Mouse (Mus musculus) MEL-GATA-1-ER (cell line): Measurements from ENCODE around the gene Gm5485.
A peak's percentile ranks its signal among the peaks of the same experiment; 100 is the strongest.

Experiments
- DNase-seq: peaks from one replicate; pipeline ENCODE4 v3.0.0-alpha.2; 2012; ENCODE audit warnings: low read depth; ENCODE audit errors: extremely low read depth

Gene Gm5485

DNA sequence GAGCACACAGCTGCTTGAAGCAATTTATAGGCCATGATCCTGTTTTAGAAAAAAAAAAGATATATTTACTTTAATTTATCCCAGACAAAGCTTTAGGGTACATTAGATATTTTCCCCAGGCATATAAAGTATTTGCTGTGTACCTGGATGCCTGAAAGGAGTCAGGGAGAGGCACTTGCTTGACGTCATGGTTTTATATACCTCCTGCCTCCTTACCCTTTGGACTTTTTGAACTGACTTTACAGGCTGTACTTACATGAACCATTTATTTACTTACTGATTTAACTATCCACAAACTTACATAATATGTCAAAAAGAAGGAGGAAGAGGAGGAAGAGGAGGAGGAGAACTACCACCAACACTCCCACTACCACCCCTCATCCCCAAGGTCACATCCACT lies at the start of gene Gm5485:
TSS of gene Gm5485 (minus strand) at position 171 of the 400 bp plus-strand sequence.
- no peak for DNase-seq

DNA sequence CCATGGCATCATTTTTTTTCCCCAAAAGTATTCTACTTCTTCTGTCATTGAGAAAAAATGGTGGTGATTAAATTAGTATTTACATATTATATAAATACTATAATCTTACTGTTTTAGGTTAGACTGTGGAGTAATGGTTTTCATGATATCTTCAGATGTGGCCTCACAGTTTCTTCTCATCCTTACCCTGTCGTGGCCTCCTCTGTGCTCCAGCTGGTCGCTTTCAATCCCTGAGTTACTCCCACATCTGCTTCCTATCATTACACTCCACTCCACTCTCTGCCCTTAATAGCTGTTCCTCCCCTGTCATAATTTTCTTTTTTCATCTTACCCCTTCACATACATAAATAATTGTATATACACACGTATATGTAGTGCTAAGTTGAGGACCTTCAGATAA lies 41.0 kb upstream of the Gm5485 start:
- no peak for DNase-seq

GRCm38 (mm10) chr16:48446161-48446925 lies 34.1 kb upstream of the Gm5485 start:
- no peak for DNase-seq

GRCm38 (mm10) chr16:48444589-48444988 lies 32.4 kb upstream of the Gm5485 start:
- DNase-seq, result no peak

DNA sequence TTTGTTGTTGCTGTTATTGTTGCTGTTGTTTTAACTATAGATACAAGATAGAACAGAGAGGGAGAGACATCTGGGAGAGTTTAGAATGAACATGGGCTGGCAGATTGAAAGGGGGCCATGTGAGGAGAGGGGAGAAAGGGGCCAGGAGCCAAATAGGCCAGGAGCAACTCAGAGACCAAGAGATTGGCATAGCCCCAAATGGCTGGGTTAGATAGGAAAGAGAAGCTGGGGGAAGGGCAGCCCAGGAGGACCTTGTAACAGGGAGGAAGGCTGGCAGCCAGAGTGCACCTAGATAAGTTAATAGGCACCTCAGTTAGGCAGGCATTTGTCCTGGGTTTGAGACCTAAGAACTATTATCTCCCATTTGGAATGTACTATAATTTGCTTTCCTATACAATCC lies 25.3 kb upstream of the Gm5485 start:
- DNase-seq, result no peak

GRCm38 (mm10) chr16:48435454-48435853 lies 23.2 kb upstream of the Gm5485 start:
- DNase-seq, result no peak

GRCm38 (mm10) chr16:48431027-48431426 lies 18.8 kb upstream of the Gm5485 start, which contains the start of gene Morc1:
Morc1 (plus strand) TSS chr16:48431237.
- no peak for DNase-seq

GRCm38 (mm10) chr16:48429427-48429826 lies 17.2 kb upstream of the Gm5485 start:
- no peak for DNase-seq

- DNase-seq, result no peak
These were observed 11.9 kb upstream of the Gm5485 start for GRCm38 (mm10) chr16:48424069-48424468.

- DNase-seq, result no peak
These were observed 10.3 kb upstream of the Gm5485 start for GRCm38 (mm10) chr16:48422501-48422900.

DNA sequence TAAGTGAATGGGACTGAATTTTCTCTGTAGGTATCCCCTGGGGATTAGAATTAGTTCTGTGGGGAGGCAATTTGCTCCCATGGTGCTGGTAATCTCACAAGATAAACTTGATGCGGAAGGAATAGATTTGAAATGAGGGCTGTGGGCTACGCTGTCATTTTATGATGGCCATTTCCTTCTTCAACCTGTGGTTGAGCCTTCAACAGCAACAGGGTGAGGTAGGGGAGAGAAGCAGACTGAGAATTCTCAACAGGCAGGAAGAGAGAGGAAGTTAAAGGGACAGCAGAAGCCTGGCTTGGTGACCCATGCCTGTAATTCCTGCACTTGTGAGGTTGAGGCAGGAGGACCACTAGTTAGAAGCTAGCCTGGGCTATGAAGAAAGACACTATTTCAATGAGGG lies 6.8 kb upstream of the Gm5485 start:
- DNase-seq, result no peak

- DNase-seq, result no peak
These were observed 6.3 kb upstream of the Gm5485 start for GRCm38 (mm10) chr16:48418557-48418956.

- DNase-seq, result no peak
These were observed 2.1 kb downstream of the Gm5485 start for GRCm38 (mm10) chr16:48410125-48410524.

DNA sequence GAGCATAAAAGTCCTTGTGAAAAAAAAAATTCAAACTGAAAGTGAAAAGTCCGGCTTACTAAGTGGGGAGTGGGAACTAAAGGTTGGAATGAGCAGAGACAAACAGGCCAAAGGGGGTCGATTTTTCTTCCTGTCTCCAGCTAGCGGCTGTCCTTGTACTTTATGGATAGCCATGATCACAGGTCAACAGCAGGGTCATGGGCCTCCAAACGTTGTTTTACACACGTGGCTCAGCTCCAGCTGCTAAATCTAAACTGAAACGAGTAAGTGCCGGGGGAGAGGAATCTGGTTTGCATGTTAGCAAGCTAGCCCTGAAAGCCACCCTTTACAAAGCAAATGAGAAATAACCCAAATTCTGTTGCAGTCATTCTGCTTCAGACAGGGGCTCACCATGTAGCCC lies 2.6 kb downstream of the Gm5485 start:
- DNase-seq, result no peak

DNA sequence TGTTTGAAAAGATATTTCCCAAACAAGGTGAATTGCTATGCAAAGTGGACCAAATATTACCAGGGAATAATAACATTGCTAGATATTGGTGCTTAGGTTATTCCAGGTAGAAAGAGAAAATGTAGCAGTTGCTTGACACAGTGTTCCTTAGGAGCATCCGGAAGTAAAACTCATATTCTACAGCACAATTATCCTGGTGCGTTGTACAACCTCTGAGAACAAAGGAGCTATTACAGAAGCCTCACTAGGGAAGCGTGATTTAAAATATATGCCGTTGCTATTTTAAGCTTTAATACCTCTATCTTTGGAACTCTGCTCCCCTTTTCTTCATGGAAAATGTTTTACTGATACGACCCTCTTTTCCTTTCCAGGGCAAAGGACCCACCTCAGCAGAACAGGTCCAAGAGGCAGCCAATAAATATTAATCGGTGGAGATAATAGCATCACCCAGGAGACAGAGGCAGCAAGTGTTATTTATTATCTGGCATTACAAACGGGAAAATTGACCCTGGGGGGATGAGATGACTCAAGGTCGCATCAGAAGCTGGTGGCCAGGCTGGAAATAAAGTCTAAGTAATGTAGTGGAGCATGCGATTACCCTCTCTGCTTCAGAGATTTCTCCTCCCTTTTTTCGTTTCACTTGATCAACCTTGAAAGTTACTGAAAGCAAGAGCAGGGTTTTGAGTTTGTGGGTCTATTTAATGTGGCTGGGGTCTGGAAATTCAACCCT lies 6.4 kb downstream of the Gm5485 start:
- DNase-seq, result no peak

DNA sequence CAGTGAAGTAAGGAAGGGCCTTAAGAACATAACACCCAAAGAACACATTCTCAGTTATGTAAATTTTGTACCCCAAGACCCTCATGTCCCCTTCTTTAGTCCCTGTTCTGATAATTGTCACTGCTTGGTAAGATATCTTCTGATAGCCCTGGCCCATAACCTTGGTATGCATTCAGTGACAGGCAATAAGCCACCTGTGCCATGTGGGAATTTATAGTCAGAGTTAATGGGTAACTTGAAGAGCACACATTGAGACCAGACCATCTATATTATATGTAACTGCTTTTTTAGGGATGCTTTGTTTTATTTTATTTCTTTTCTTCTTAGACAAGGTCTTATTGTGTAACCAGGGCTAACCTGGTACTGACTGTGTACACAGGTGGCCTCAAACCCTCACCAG lies 8.2 kb downstream of the Gm5485 start:
- no peak for DNase-seq

DNA sequence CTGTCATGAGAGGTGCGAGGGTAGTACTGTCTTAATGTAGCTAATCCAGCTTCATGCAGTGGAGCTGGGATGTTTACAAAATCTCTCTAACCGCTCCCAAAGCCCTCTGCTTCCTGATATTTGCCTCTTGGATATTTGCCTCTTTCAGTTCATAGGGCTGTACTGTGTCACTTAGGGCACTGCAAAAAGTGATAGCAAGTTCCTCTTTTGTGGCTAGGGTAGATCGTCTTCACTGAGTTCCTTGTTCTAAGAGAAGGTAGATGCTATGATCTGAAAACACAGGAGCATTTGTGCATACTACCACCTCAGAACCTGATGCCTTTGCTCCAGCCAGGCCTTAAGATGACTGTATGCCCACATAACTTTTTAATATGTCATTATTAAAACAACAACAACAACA lies 8.8 kb downstream of the Gm5485 start:
- peak; percentile 4 for DNase-seq

- no peak for DNase-seq
These were observed 9.3 kb downstream of the Gm5485 start for GRCm38 (mm10) chr16:48402963-48403362.

- no peak for DNase-seq
These were observed 16.9 kb downstream of the Gm5485 start for GRCm38 (mm10) chr16:48395278-48395677.

GRCm38 (mm10) chr16:48386982-48387381 lies 25.2 kb downstream of the Gm5485 start:
- DNase-seq, result no peak

- no peak for DNase-seq
These were observed 28.5 kb downstream of the Gm5485 start for GRCm38 (mm10) chr16:48383582-48384257.
